Mouse (Mus musculus) neural tube, embryonic 15.5 days (tissue): ENCODE data around the gene Sfmbt2. TPM values are rescaled to one million over a fixed set of nuclear protein-coding genes. Genes with fewer than 3 reads are reported as not detected.

Experiments used
- ATAC-seq: fragments of 200-750 bp; cut with Nextera tagmentation; 2 replicates; pipeline ENCODE4 v1.8.0; 2017; ENCODE audit warnings: mild to moderate bottlenecking, moderate TSS enrichment, moderate library complexity; ENCODE audit not compliant: low FRiP score
- H3K27ac ChIP-seq: fragments of 300-500 bp; sonication (generic); replicated peaks from 2 replicates; pipeline ENCODE4 v1.5.1; 2015; ENCODE audit warnings: mild to moderate bottlenecking, inconsistent platforms
- H3K27me3 ChIP-seq: fragments of 300-500 bp; sonication (generic); replicated peaks from 2 replicates; pipeline ENCODE4 v1.6.1; 2015; ENCODE audit warnings: inconsistent platforms
- H3K36me3 ChIP-seq: fragments of 300-500 bp; sonication (generic); 2 replicates; pipeline ENCODE4 v1.6.1; 2015; ENCODE audit warnings: inconsistent platforms
- H3K4me1 ChIP-seq: fragments of 300-500 bp; sonication (generic); 2 replicates; pipeline ENCODE4 v1.6.1; 2015; ENCODE audit warnings: inconsistent platforms
- H3K4me2 ChIP-seq: fragments of 300-500 bp; sonication (generic); 2 replicates; pipeline ENCODE4 v1.6.1; 2015; ENCODE audit warnings: inconsistent platforms, mild to moderate bottlenecking, moderate library complexity
- H3K4me3 ChIP-seq: fragments of 300-500 bp; sonication (generic); replicated peaks from 2 replicates; pipeline ENCODE4 v1.5.1; 2015; ENCODE audit warnings: mild to moderate bottlenecking, inconsistent platforms
- H3K9ac ChIP-seq: fragments of 300-500 bp; sonication (generic); replicated peaks from 2 replicates; pipeline ENCODE4 v1.6.1; 2015; ENCODE audit warnings: mild to moderate bottlenecking, inconsistent platforms
- H3K9me3 ChIP-seq: fragments of 300-500 bp; sonication (generic); replicated peaks from 2 replicates; pipeline ENCODE4 v1.6.1; 2016; ENCODE audit warnings: inconsistent platforms
- WGBS: fragments of 180-500 bp; shearing (Covaris S2); methylation state at CpG from one replicate; pipeline ENCODE4 v1.1.7; 2015; ENCODE audit warnings: mixed read lengths; 5-methylcytosine and 5-hydroxymethylcytosine counted together
- microRNA counts: library from miRNA; unstranded; fragments of <30 nt; microRNA quantifications from one replicate; lab custom pipeline; 2016
- microRNA-seq: library from miRNA; unstranded; fragments of <30 nt; microRNA quantifications from one replicate; pipeline ENCODE4, GENCODE M21; 2017
- polyA plus RNA-seq: library from polyadenylated mRNA; unstranded; fragments of >200 nt; fragmentation: Nextera tagmentation; extraction: Ambion mirVana; gene quantifications from 2 replicates; pipeline ENCODE4 v1.2.1, GENCODE M21; 2015

Sfmbt2 gene
- polyA plus RNA-seq, 1 experiment from 2014 or later, result 7.1 TPM

GRCm38 (mm10) chr2:10569392-10569791 lies 199.1 kb downstream of the Sfmbt2 start:
- no peak overlapping the region for H3K4me2 ChIP-seq
- H3K27ac ChIP-seq, result no peak overlapping the region
- H3K36me3 ChIP-seq, result no peaks in the 10 kb centered on the region
- WGBS, result 57% methylated on average over 6 of the region's 6 CpGs
- no peak overlapping the region for H3K4me3 ChIP-seq
- no peaks in the 10 kb centered on the region for H3K9me3 ChIP-seq
- ATAC-seq, result no peak
- H3K9ac ChIP-seq, result no peak overlapping the region
- H3K27me3 ChIP-seq, result no peaks in the 10 kb centered on the region
- no peaks in the 10 kb centered on the region for H3K4me1 ChIP-seq

GRCm38 (mm10) chr2:10572311-10572710 lies 202.0 kb downstream of the Sfmbt2 start:
- no peak overlapping the region for H3K9ac ChIP-seq
- H3K4me3 ChIP-seq, result no peak overlapping the region
- no peaks in the 10 kb centered on the region for H3K9me3 ChIP-seq
- WGBS, result 93% methylated on average over 4 of the region's 4 CpGs
- ATAC-seq, result no peak
- no peak overlapping the region for H3K4me2 ChIP-seq
- no peaks in the 10 kb centered on the region for H3K27me3 ChIP-seq
- H3K27ac ChIP-seq, result no peak overlapping the region
- no peaks in the 10 kb centered on the region for H3K4me1 ChIP-seq
- H3K36me3 ChIP-seq, result no peaks in the 10 kb centered on the region

GRCm38 (mm10) chr2:10575962-10576740 lies 205.8 kb downstream of the Sfmbt2 start:
- H3K4me3 ChIP-seq, result no peak overlapping the region
- H3K4me2 ChIP-seq, result no peak overlapping the region
- H3K36me3 ChIP-seq, result no peaks in the 10 kb centered on the region
- no peaks in the 10 kb centered on the region for H3K27me3 ChIP-seq
- ATAC-seq, result no peak
- no peak overlapping the region for H3K9ac ChIP-seq
- no peaks in the 10 kb centered on the region for H3K9me3 ChIP-seq
- WGBS, result 83% methylated on average over 3 of the region's 3 CpGs
- H3K27ac ChIP-seq, result no peak overlapping the region
- no peaks in the 10 kb centered on the region for H3K4me1 ChIP-seq

- Histone ChIP-seq H3K4me3 (no peak overlapping the region), H3K27ac (no peak overlapping the region), H3K36me3 (no peaks in the 10 kb centered on the region), H3K4me1 (no peaks in the 10 kb centered on the region), H3K4me2 (no peak overlapping the region), H3K9me3 (no peaks in the 10 kb centered on the region), H3K9ac (no peak overlapping the region), H3K27me3 (no peaks in the 10 kb centered on the region)
- ATAC-seq, result no peak
- 77% methylated on average over 4 of the region's 4 CpGs for WGBS
These were observed 212.4 kb downstream of the Sfmbt2 start for GRCm38 (mm10) chr2:10582673-10583072.

- ATAC-seq, result no peak
- no peak overlapping the region for H3K27ac ChIP-seq
- H3K9me3 ChIP-seq, result no peaks in the 10 kb centered on the region
- H3K9ac ChIP-seq, result no peak overlapping the region
- no peak overlapping the region for H3K4me3 ChIP-seq
- no peaks in the 10 kb centered on the region for H3K4me1 ChIP-seq
- no peaks in the 10 kb centered on the region for H3K27me3 ChIP-seq
- no peak overlapping the region for H3K4me2 ChIP-seq
- WGBS, result 81% methylated on average over 5 of the region's 5 CpGs
- H3K36me3 ChIP-seq, result no peaks in the 10 kb centered on the region
These were observed 212.8 kb downstream of the Sfmbt2 start for GRCm38 (mm10) chr2:10583103-10583502.

GRCm38 (mm10) chr2:10591310-10591709 lies 221.0 kb downstream of the Sfmbt2 start:
- ATAC-seq, result no peak
- Histone ChIP-seq H3K9ac (no peak overlapping the region), H3K27ac (no peak overlapping the region), H3K4me3 (no peak overlapping the region), H3K4me1 (no peaks in the 10 kb centered on the region), H3K9me3 (no peaks in the 10 kb centered on the region), H3K27me3 (no peaks in the 10 kb centered on the region), H3K4me2 (no peak overlapping the region), H3K36me3 (no peaks in the 10 kb centered on the region)
- WGBS, result 72% methylated on average over 5 of the region's 5 CpGs

GRCm38 (mm10) chr2:10615500-10615899 lies 245.2 kb downstream of the Sfmbt2 start:
- no peak for ATAC-seq
- H3K4me3 ChIP-seq, result no peak overlapping the region
- H3K9ac ChIP-seq, result no peak overlapping the region
- H3K9me3 ChIP-seq, result no peaks in the 10 kb centered on the region
- no peaks in the 10 kb centered on the region for H3K4me1 ChIP-seq
- H3K27ac ChIP-seq, result no peak overlapping the region
- H3K36me3 ChIP-seq, result no peaks in the 10 kb centered on the region
- no peak overlapping the region for H3K4me2 ChIP-seq
- H3K27me3 ChIP-seq, result no peaks in the 10 kb centered on the region
- WGBS, result 43% methylated on average over 2 of the region's 2 CpGs

MicroRNA genes within 50 kb of the gene (microRNA counts, 519-probe panel; counts per million panel counts)
- 1,174 counts per million, percentile 7 among the panel's probes with 10 or more counts for microRNA mmu-miR-297a+mmu-miR-466f+mmu-miR-669b (lab: Ali Mortazavi, UCI)
- not detected for microRNA mmu-miR-297b-3p (lab: Ali Mortazavi, UCI)
- microRNA mmu-miR-297b-5p (lab: Ali Mortazavi, UCI), result not detected
- microRNA mmu-miR-297c (lab: Ali Mortazavi, UCI), result 1,696 counts per million, percentile 26 among the panel's probes with 10 or more counts
- 2,806 counts per million, percentile 66 among the panel's probes with 10 or more counts for microRNA mmu-miR-466a-3p+mmu-miR-466b-3-3p (lab: Ali Mortazavi, UCI)
- 1,542 counts per million, percentile 18 among the panel's probes with 10 or more counts for microRNA mmu-miR-466a-5p+mmu-miR-466e-5p (lab: Ali Mortazavi, UCI)
- 1,774 counts per million, percentile 30 among the panel's probes with 10 or more counts for microRNA mmu-miR-466c-5p (lab: Ali Mortazavi, UCI)
- microRNA mmu-miR-466d-3p (lab: Ali Mortazavi, UCI), result 2,025 counts per million, percentile 44 among the panel's probes with 10 or more counts
- microRNA mmu-miR-466d-5p (lab: Ali Mortazavi, UCI), result 1,690 counts per million, percentile 25 among the panel's probes with 10 or more counts
- microRNA mmu-miR-466f-5p (lab: Ali Mortazavi, UCI), result not detected
- microRNA mmu-miR-466g (lab: Ali Mortazavi, UCI), result 2,238 counts per million, percentile 50 among the panel's probes with 10 or more counts
- not detected for microRNA mmu-miR-466h (lab: Ali Mortazavi, UCI)
- 1,496 counts per million, percentile 16 among the panel's probes with 10 or more counts for microRNA mmu-miR-466l (lab: Ali Mortazavi, UCI)
- microRNA mmu-miR-467a (lab: Ali Mortazavi, UCI), result 2,096 counts per million, percentile 46 among the panel's probes with 10 or more counts
- 1,116 counts per million, percentile 7 among the panel's probes with 10 or more counts for microRNA mmu-miR-467b (lab: Ali Mortazavi, UCI)
- 1,471 counts per million, percentile 14 among the panel's probes with 10 or more counts for microRNA mmu-miR-467c (lab: Ali Mortazavi, UCI)
- microRNA mmu-miR-467d (lab: Ali Mortazavi, UCI), result not detected
- microRNA mmu-miR-467e (lab: Ali Mortazavi, UCI), result 2,096 counts per million, percentile 46 among the panel's probes with 10 or more counts
- microRNA mmu-miR-669a (lab: Ali Mortazavi, UCI), result 2,445 counts per million, percentile 56 among the panel's probes with 10 or more counts
- microRNA mmu-miR-669e (lab: Ali Mortazavi, UCI), result 1,800 counts per million, percentile 31 among the panel's probes with 10 or more counts
- 3,122 counts per million, percentile 76 among the panel's probes with 10 or more counts for microRNA mmu-miR-669f (lab: Ali Mortazavi, UCI)
- 1,258 counts per million, percentile 9 among the panel's probes with 10 or more counts for microRNA mmu-miR-669g (lab: Ali Mortazavi, UCI)
- microRNA mmu-miR-669h-5p (lab: Ali Mortazavi, UCI), result not detected
- microRNA mmu-miR-669i (lab: Ali Mortazavi, UCI), result 1,580 counts per million, percentile 20 among the panel's probes with 10 or more counts
- 1,696 counts per million, percentile 26 among the panel's probes with 10 or more counts for microRNA mmu-miR-669j (lab: Ali Mortazavi, UCI)
- microRNA mmu-miR-669m (lab: Ali Mortazavi, UCI), result 909 counts per million, percentile 4 among the panel's probes with 10 or more counts
- microRNA mmu-miR-669o (lab: Ali Mortazavi, UCI), result 1,871 counts per million, percentile 35 among the panel's probes with 10 or more counts

Small RNA genes within 50 kb of the gene (microRNA-seq; reads per million reads assigned to microRNA genes)
- gene Gm22051, result not detected
- gene Gm22072, result not detected
- not detected for gene Gm22091
- not detected for gene Gm22166
- gene Gm22239, result 0.69 reads per million
- gene Gm22626, result not detected
- gene Gm22635, result not detected
- gene Gm22677, result not detected
- not detected for gene Gm22678
- gene Gm22775, result not detected
- 0.87 reads per million for gene Gm22925
- not detected for gene Gm23108
- not detected for gene Gm23288
- gene Gm23542, result not detected
- not detected for gene Gm23569
- not detected for gene Gm23571
- not detected for gene Gm23578
- not detected for gene Gm23651
- gene Gm23988, result not detected
- gene Gm24028, result not detected
- gene Gm24167, result not detected
- gene Gm24315, result not detected
- not detected for gene Gm24342
- not detected for gene Gm24488
- not detected for gene Gm24640
- not detected for gene Gm24673
- gene Gm24761, result not detected
- not detected for gene Gm24806
- not detected for gene Gm25022
- gene Gm25158, result not detected
- 0.87 reads per million for gene Gm25263
- not detected for gene Gm25285
- gene Gm25316, result not detected
- not detected for gene Gm25451
- gene Gm25673, result not detected
- not detected for gene Gm25680
- gene Gm25701, result not detected
- gene Gm25753, result not detected
- not detected for gene Gm25943
- gene Gm26060, result not detected
- gene Gm26073, result not detected
- not detected for gene Gm26092
- not detected for gene Gm26156
- gene Gm26229, result not detected
- gene Gm26398, result not detected
- not detected for gene Gm26426
- not detected for gene Gm26431
- not detected for gene Gm26491
- gene Mir297a-2, result 1.6 reads per million
- not detected for gene Mir297a-3
- gene Mir297a-4, result not detected
- not detected for gene Mir297b
- not detected for gene Mir297c
- not detected for gene Mir466
- gene Mir466b-1, result not detected
- not detected for gene Mir466b-2
- gene Mir466b-3, result not detected
- gene Mir466b-4, result not detected
- gene Mir466b-5, result not detected
- not detected for gene Mir466b-6
- gene Mir466b-7, result not detected
- not detected for gene Mir466b-8
- gene Mir466c-1, result not detected
- not detected for gene Mir466c-2
- gene Mir466d, result not detected
- not detected for gene Mir466e
- not detected for gene Mir466f-1
- not detected for gene Mir466f-2
- not detected for gene Mir466f-3
- not detected for gene Mir466g
- not detected for gene Mir466h
- 0.52 reads per million for gene Mir466l
- gene Mir466m, result not detected
- gene Mir466n, result 7.8 reads per million, percentile 23 among the genes with 10 or more reads in this experiment
- gene Mir466o, result not detected
- not detected for gene Mir466p
- gene Mir467a-1, result not detected
- not detected for gene Mir467a-10
- not detected for gene Mir467a-2
- gene Mir467a-3, result not detected
- not detected for gene Mir467a-4
- not detected for gene Mir467a-5
- not detected for gene Mir467a-6
- not detected for gene Mir467a-7
- not detected for gene Mir467a-8
- not detected for gene Mir467a-9
- gene Mir467b, result not detected
- 922 reads per million, percentile 77 among the genes with 10 or more reads in this experiment for gene Mir467c
- gene Mir467d, result 1,144 reads per million, percentile 81 among the genes with 10 or more reads in this experiment
- gene Mir467e, result 1,087 reads per million, percentile 80 among the genes with 10 or more reads in this experiment
- not detected for gene Mir669a-1
- gene Mir669a-10, result not detected
- not detected for gene Mir669a-11
- gene Mir669a-12, result not detected
- not detected for gene Mir669a-2
- not detected for gene Mir669a-3
- gene Mir669a-4, result not detected
- gene Mir669a-5, result not detected
- not detected for gene Mir669a-6
- gene Mir669a-7, result not detected
- gene Mir669a-8, result not detected
- gene Mir669a-9, result not detected
- gene Mir669b, result not detected
- gene Mir669c, result 124 reads per million, percentile 56 among the genes with 10 or more reads in this experiment
- not detected for gene Mir669d
- not detected for gene Mir669d-2
- gene Mir669e, result 13.7 reads per million, percentile 29 among the genes with 10 or more reads in this experiment
- 1.0 reads per million for gene Mir669f
- gene Mir669g, result not detected
- gene Mir669h, result 3.3 reads per million, percentile 12 among the genes with 10 or more reads in this experiment
- not detected for gene Mir669i
- gene Mir669j, result not detected
- gene Mir669k, result not detected
- 183 reads per million, percentile 61 among the genes with 10 or more reads in this experiment for gene Mir669l
- gene Mir669m-1, result not detected
- not detected for gene Mir669m-2
- 295 reads per million, percentile 67 among the genes with 10 or more reads in this experiment for gene Mir669o
- gene Mir669p-1, result not detected
- not detected for gene Mir669p-2

Other genes starting within 250 kb of the Sfmbt2 start
- gene Itih2, start 239.1 kb upstream of the Sfmbt2 start, polyA plus RNA-seq, result 1.2 and 2.6 TPM in 2 replicates
- gene Itih5, start 216.9 kb upstream of the Sfmbt2 start, polyA plus RNA-seq, result 7.0 and 7.5 TPM in 2 replicates